Mouse (Mus musculus) forebrain, embryonic 11.5 days (tissue): ENCODE results near the gene Psmb1. TPM values are rescaled to one million over a fixed set of nuclear protein-coding genes. Genes with fewer than 3 reads are reported as not detected.

Experiments used
- ATAC-seq: fragments of 200-750 bp; cut with Nextera tagmentation; replicated peaks from 2 replicates; pipeline ENCODE4 v1.8.0; 2017; ENCODE audit warnings: moderate TSS enrichment; ENCODE audit not compliant: low FRiP score
- DNase-seq: peaks from one replicate; pipeline ENCODE4 v3.0.0-alpha.2; 2017; ENCODE audit warnings: low spot score
- H3K27ac ChIP-seq: fragments of 300-500 bp; sonication (generic); 2 replicates; pipeline ENCODE4 v1.5.1; 2014; ENCODE audit warnings: low read depth, low read length
- H3K27me3 ChIP-seq: fragments of 300-500 bp; sonication (generic); 2 replicates; pipeline ENCODE4 v1.6.1; 2014; ENCODE audit warnings: mild to moderate bottlenecking, low read length, mixed read lengths; ENCODE audit not compliant: control insufficient read depth, insufficient read depth
- H3K36me3 ChIP-seq: fragments of 300-500 bp; sonication (generic); 2 replicates; pipeline ENCODE4 v1.6.1; 2014; ENCODE audit warnings: mild to moderate bottlenecking, low read length, moderate library complexity, mixed read lengths; ENCODE audit not compliant: control insufficient read depth, insufficient read depth
- H3K4me1 ChIP-seq: fragments of 300-500 bp; sonication (generic); replicated peaks from 2 replicates; pipeline ENCODE4 v1.6.1; 2014; ENCODE audit warnings: low read length, mixed read lengths; ENCODE audit not compliant: control insufficient read depth, insufficient read depth
- H3K4me2 ChIP-seq: fragments of 300-500 bp; sonication (generic); 2 replicates; pipeline ENCODE4 v1.6.1; 2014; ENCODE audit warnings: low read depth, mild to moderate bottlenecking, low read length, moderate library complexity, mixed read lengths; ENCODE audit not compliant: severe bottlenecking
- H3K4me3 ChIP-seq: fragments of 300-500 bp; sonication (generic); 2 replicates; pipeline ENCODE4 v1.5.1; 2014; ENCODE audit warnings: low read depth, low read length
- H3K9ac ChIP-seq: fragments of 300-500 bp; sonication (generic); 2 replicates; pipeline ENCODE4 v1.6.1; 2014; ENCODE audit warnings: low read length
- H3K9me3 ChIP-seq: fragments of 300-500 bp; sonication (generic); 2 replicates; pipeline ENCODE4 v1.6.1; 2016; ENCODE audit warnings: low read length, mixed read lengths; ENCODE audit not compliant: control insufficient read depth
- WGBS: fragments of 180-500 bp; shearing (Covaris S2); extraction: QIAGEN DNeasy Blood & Tissue Kit; methylation state at CpG from one replicate; pipeline ENCODE4 v1.1.7; 2014; 5-methylcytosine and 5-hydroxymethylcytosine counted together
- polyA plus RNA-seq: library from polyadenylated mRNA; unstranded; fragments of >200 nt; fragmentation: Nextera tagmentation; extraction: Ambion mirVana; gene quantifications from 2 replicates; pipeline ENCODE4 v1.2.1, GENCODE M21; 2014

Gene Psmb1
- polyA plus RNA-seq, 1 experiment from 2014 or later = 247 TPM

- under 1% methylated on average over 50 of the region's 50 CpGs for WGBS
- peak overlapping the region; percentile 90 for H3K4me3 ChIP-seq
- no peaks in the 10 kb centered on the region for H3K27me3 ChIP-seq
- H3K36me3 ChIP-seq = peaks cover 2% of the 10 kb centered on the region; the same call in 1 of the 2 replicates
- peak overlapping the region; percentile 88 for H3K9ac ChIP-seq
- H3K27ac ChIP-seq = peak overlapping the region; percentile 84
- no peaks in the 10 kb centered on the region for H3K9me3 ChIP-seq
- ATAC-seq (peak; percentile 96), DNase-seq (peak; percentile 96)
- peaks cover 9% of the 10 kb centered on the region; the same call in 1 of the 2 replicates for H3K4me1 ChIP-seq
- peak overlapping the region; percentile 77 for H3K4me2 ChIP-seq
Measured at GRCm38 (mm10) chr17:15497882-15498752, 1.4 kb downstream of the Psmb1 start.

GRCm38 (mm10) chr17:15490542-15490941 is 9.0 kb downstream of the Psmb1 start:
- 95% methylated on average over 7 of the region's 7 CpGs for WGBS
- no peak for ATAC-seq
- Histone ChIP-seq H3K4me3 (no peak overlapping the region), H3K4me1 (no peaks in the 10 kb centered on the region), H3K9ac (no peak overlapping the region), H3K36me3 (peaks cover 17% of the 10 kb centered on the region), H3K9me3 (no peaks in the 10 kb centered on the region), H3K27me3 (no peaks in the 10 kb centered on the region), H3K4me2 (no peak overlapping the region), H3K27ac (no peak overlapping the region)
- no peak for DNase-seq

- WGBS = 90% methylated on average over 4 of the region's 4 CpGs
- H3K27me3 ChIP-seq = no peaks in the 10 kb centered on the region
- H3K4me1 ChIP-seq = no peaks in the 10 kb centered on the region
- peaks cover 28% of the 10 kb centered on the region for H3K36me3 ChIP-seq
- no peak overlapping the region for H3K27ac ChIP-seq
- no peak overlapping the region for H3K4me3 ChIP-seq
- H3K9me3 ChIP-seq = no peaks in the 10 kb centered on the region
- no peak for DNase-seq
- H3K4me2 ChIP-seq = no peak overlapping the region
- no peak for ATAC-seq
- no peak overlapping the region for H3K9ac ChIP-seq
Measured at GRCm38 (mm10) chr17:15472671-15473070, 26.9 kb downstream of the Psmb1 start.

GRCm38 (mm10) chr17:15467669-15468068 is 31.9 kb downstream of the Psmb1 start:
- Histone ChIP-seq H3K4me1 (no peaks in the 10 kb centered on the region), H3K36me3 (no peaks in the 10 kb centered on the region), H3K4me2 (no peak overlapping the region), H3K27me3 (no peaks in the 10 kb centered on the region), H3K4me3 (no peak overlapping the region), H3K9ac (no peak overlapping the region), H3K27ac (no peak overlapping the region), H3K9me3 (no peaks in the 10 kb centered on the region)
- ATAC-seq = peak; percentile 72
- peak; percentile 92 for DNase-seq
- 22% methylated on average over 5 of the region's 5 CpGs for WGBS

- WGBS = 93% methylated on average over 6 of the region's 6 CpGs
- DNase-seq (no peak), ATAC-seq (no peak)
- H3K9ac ChIP-seq = no peak overlapping the region
- H3K9me3 ChIP-seq = no peaks in the 10 kb centered on the region
- no peaks in the 10 kb centered on the region for H3K27me3 ChIP-seq
- H3K27ac ChIP-seq = no peak overlapping the region
- no peaks in the 10 kb centered on the region; the same call in 1 of the 2 replicates for H3K36me3 ChIP-seq
- no peak overlapping the region for H3K4me2 ChIP-seq
- H3K4me3 ChIP-seq = no peak overlapping the region
- H3K4me1 ChIP-seq = no peaks in the 10 kb centered on the region
Measured at GRCm38 (mm10) chr17:15461921-15462495, 37.5 kb downstream of the Psmb1 start.

GRCm38 (mm10) chr17:15459761-15460160 is 39.8 kb downstream of the Psmb1 start:
- Histone ChIP-seq H3K4me2 (no peak overlapping the region), H3K27ac (no peak overlapping the region), H3K9me3 (no peaks in the 10 kb centered on the region), H3K4me3 (no peak overlapping the region), H3K27me3 (no peaks in the 10 kb centered on the region), H3K4me1 (no peaks in the 10 kb centered on the region), H3K36me3 (no peaks in the 10 kb centered on the region; the same call in 1 of the 2 replicates), H3K9ac (no peak overlapping the region)
- DNase-seq (no peak), ATAC-seq (no peak)
- 83% methylated on average over 4 of the region's 4 CpGs for WGBS

GRCm38 (mm10) chr17:15456595-15456994 is 43.0 kb downstream of the Psmb1 start:
- no peak for ATAC-seq
- WGBS = 78% methylated on average over 2 of the region's 2 CpGs
- no peaks in the 10 kb centered on the region for H3K4me1 ChIP-seq
- H3K27ac ChIP-seq = no peak overlapping the region
- DNase-seq = no peak
- H3K4me3 ChIP-seq = no peak overlapping the region
- H3K27me3 ChIP-seq = no peaks in the 10 kb centered on the region
- no peak overlapping the region for H3K9ac ChIP-seq
- no peaks in the 10 kb centered on the region for H3K9me3 ChIP-seq
- H3K4me2 ChIP-seq = no peak overlapping the region
- H3K36me3 ChIP-seq = no peaks in the 10 kb centered on the region; the same call in 1 of the 2 replicates

- H3K9me3 ChIP-seq = no peaks in the 10 kb centered on the region
- no peak overlapping the region for H3K4me3 ChIP-seq
- no peak overlapping the region for H3K4me2 ChIP-seq
- no peak overlapping the region for H3K27ac ChIP-seq
- no peaks in the 10 kb centered on the region for H3K4me1 ChIP-seq
- 83% methylated on average over 4 of the region's 4 CpGs for WGBS
- H3K9ac ChIP-seq = no peak overlapping the region
- no peaks in the 10 kb centered on the region; the same call in 1 of the 2 replicates for H3K36me3 ChIP-seq
- ATAC-seq (no peak), DNase-seq (no peak)
- no peaks in the 10 kb centered on the region for H3K27me3 ChIP-seq
Measured at GRCm38 (mm10) chr17:15455203-15455602, 44.3 kb downstream of the Psmb1 start.
